Mouse (Mus musculus) spleen, adult 2 months (tissue): Measurements from ENCODE around the gene Ndufa8. TPM values are rescaled to one million over a fixed set of nuclear protein-coding genes. Genes with fewer than 3 reads are reported as not detected.

ENCODE experiments used
- DNase-seq, 2 experiments: peaks; one replicate each; pipeline versions ENCODE4 v3.0.0 to v3.0.0-alpha.2; 2012 to 2021; ENCODE audit warnings: low spot score in 2 of 2, low read depth in 1 of 2
- H3K27ac ChIP-seq: fragments of 200-500 bp; 2 replicates; pipeline ENCODE4 v1.5.1; 2012; ENCODE audit warnings: low read length, inconsistent platforms; ENCODE audit not compliant: insufficient read depth
- H3K27me3 ChIP-seq: fragments of 200-500 bp; 2 replicates; pipeline ENCODE4 v1.6.1; 2012; ENCODE audit warnings: mild to moderate bottlenecking, moderate library complexity, low read length, inconsistent platforms; ENCODE audit not compliant: control insufficient read depth, insufficient read depth
- H3K36me3 ChIP-seq: fragments of 200-500 bp; 2 replicates; pipeline ENCODE4 v1.6.1; 2012; ENCODE audit warnings: mild to moderate bottlenecking, low read length, inconsistent platforms; ENCODE audit not compliant: control insufficient read depth, insufficient read depth
- H3K4me1 ChIP-seq: fragments of 200-500 bp; 2 replicates; pipeline ENCODE4 v1.6.1; 2011; ENCODE audit warnings: inconsistent platforms; ENCODE audit not compliant: control insufficient read depth, insufficient read depth, insufficient read length
- H3K4me3 ChIP-seq: fragments of 200-500 bp; 2 replicates; pipeline ENCODE4 v1.5.1; 2011; ENCODE audit warnings: mild to moderate bottlenecking, inconsistent platforms; ENCODE audit not compliant: insufficient read depth, insufficient read length; ENCODE audit errors: extremely low read depth
- CTCF ChIP-seq: fragments of 200-500 bp; IDR thresholded peaks from 2 replicates; pipeline ENCODE4 v1.5.1; 2011; ENCODE audit warnings: mild to moderate bottlenecking, inconsistent platforms; ENCODE audit not compliant: insufficient read depth, insufficient read length, insufficient replicate concordance; ENCODE audit errors: extremely low read depth
- POLR2A ChIP-seq: fragments of 200-500 bp; IDR thresholded peaks from 2 replicates; pipeline ENCODE4 v1.6.1; 2011; ENCODE audit warnings: low read depth, low read length, inconsistent platforms
- WGBS: fragments of 180-500 bp; shearing (Covaris S2); methylation state at CpG from one replicate; pipeline ENCODE4 v1.1.7; 2018; 5-methylcytosine and 5-hydroxymethylcytosine counted together
- polyA plus RNA-seq: library from polyadenylated mRNA; depleted of rRNA; stranded (reverse); fragments of >200 nt; gene quantifications from 2 replicates; pipeline ENCODE4 v1.2.3, GENCODE M21; 2012

Gene Ndufa8
- polyA plus RNA-seq, 1 experiment: 28.5 TPM

DNA sequence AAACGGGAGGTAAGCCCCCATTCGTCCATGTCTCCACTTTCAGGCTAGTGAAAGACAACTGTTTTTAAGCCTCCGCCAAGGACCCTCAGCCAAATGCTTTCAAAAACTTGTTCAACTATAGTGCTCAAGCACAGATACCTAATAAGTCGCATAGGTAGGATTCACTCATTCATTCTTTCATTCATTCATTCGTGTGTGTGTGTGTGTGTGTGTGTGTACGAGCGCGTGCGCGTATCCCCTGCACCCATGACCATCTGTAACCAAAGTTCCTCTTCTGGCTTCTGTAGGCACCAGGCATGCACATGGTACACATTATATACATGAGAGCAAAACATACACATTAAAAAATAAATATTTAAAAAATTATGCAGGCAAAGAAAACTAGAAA, 355 bp upstream of the Ndufa8 start:
- WGBS: 40% methylated on average over 10 of the region's 10 CpGs

GRCm38 (mm10) chr2:36048164-36048563, 1.0 kb downstream of the Ndufa8 start:
- DNase-seq: no peak
- H3K27me3 ChIP-seq: no peaks in the 10 kb centered on the region
- no peak overlapping the region; the same call in 1 of the 2 replicates for H3K4me3 ChIP-seq

More for the DNA sequence above, 355 bp upstream of the Ndufa8 start:
- Histone ChIP-seq H3K4me3 (peak overlapping the region; percentile 7; the same call in 1 of the 2 replicates), H3K27me3 (no peaks in the 10 kb centered on the region), H3K36me3 (no peaks in the 10 kb centered on the region), H3K4me1 (peaks cover 6% of the 10 kb centered on the region; the same call in 1 of the 2 replicates), H3K27ac (no peak overlapping the region)
- no peak for DNase-seq
- TF ChIP-seq POLR2A: no peak
- TF ChIP-seq CTCF: no peak

GRCm38 (mm10) chr2:36040872-36041271, 8.3 kb downstream of the Ndufa8 start:
- 52% methylated on average over 1 of the region's 1 CpGs for WGBS
- TF ChIP-seq POLR2A: no peak
- TF ChIP-seq CTCF: no peak
- DNase-seq: no peak
- Histone ChIP-seq H3K27me3 (no peaks in the 10 kb centered on the region), H3K27ac (no peak overlapping the region), H3K4me3 (no peak overlapping the region), H3K36me3 (peaks cover 23% of the 10 kb centered on the region), H3K4me1 (no peaks in the 10 kb centered on the region)

More at GRCm38 (mm10) chr2:36048164-36048563, 1.0 kb downstream of the Ndufa8 start:
- 0 out of 2 replicates have a peak, but pooled peaks cover 2% of the 10 kb centered on the region for H3K36me3 ChIP-seq
- peaks cover 6% of the 10 kb centered on the region; the same call in 1 of the 2 replicates for H3K4me1 ChIP-seq
- 49% methylated on average over 8 of the region's 8 CpGs for WGBS
- H3K27ac ChIP-seq: no peak overlapping the region
- TF ChIP-seq CTCF (no peak), POLR2A (no peak)

- Histone ChIP-seq H3K27me3 (no peaks in the 10 kb centered on the region), H3K4me1 (no peaks in the 10 kb centered on the region), H3K36me3 (peaks cover 23% of the 10 kb centered on the region), H3K27ac (no peak overlapping the region), H3K4me3 (no peak overlapping the region)
- WGBS: 89% methylated on average over 7 of the region's 7 CpGs
- TF ChIP-seq CTCF (no peak), POLR2A (no peak)
- DNase-seq: no peak
Measured at GRCm38 (mm10) chr2:36039297-36039985, 9.8 kb downstream of the Ndufa8 start.

DNA sequence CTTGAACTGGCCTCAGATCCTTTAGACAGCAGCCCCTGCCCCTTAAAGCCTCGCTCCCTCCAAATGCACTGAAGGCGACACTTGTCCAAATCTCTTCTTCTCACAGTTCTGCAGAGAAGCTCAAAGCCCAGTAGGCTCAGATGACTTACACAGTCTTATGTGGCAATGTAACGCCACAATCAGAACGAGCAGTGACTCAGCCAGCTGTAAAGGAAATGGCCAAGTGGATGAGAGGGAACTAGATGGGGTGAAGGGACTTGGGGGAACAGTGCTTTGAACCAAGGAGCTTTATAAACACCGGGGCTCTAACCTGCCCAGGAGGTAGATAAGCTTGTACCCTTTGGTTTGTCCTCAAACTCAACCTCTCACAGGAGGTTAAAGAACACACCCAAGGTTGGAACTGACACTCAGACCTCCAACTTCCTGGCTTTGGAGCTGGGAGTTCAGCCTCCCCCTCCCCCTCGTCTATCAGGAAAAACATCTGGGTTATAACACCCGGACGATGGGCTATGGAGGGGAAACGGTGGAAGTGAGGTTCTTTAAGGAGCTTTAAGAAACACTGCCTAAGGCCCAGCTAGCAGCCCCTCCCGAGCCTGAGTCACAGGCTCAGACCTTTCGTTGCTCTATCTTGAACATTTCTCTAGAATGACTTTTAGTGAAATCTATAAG, 13.7 kb downstream of the Ndufa8 start:
- DNase-seq: no peak
- 48% methylated on average over 11 of the region's 11 CpGs for WGBS
- Histone ChIP-seq H3K27ac (no peak overlapping the region), H3K4me3 (no peak overlapping the region), H3K36me3 (peaks cover 21% of the 10 kb centered on the region), H3K4me1 (no peaks in the 10 kb centered on the region), H3K27me3 (no peaks in the 10 kb centered on the region)
- no peak for TF ChIP-seq CTCF
- TF ChIP-seq POLR2A: no peak

GRCm38 (mm10) chr2:36034898-36035297, 14.3 kb downstream of the Ndufa8 start:
- TF ChIP-seq CTCF: no peak
- no peak for TF ChIP-seq POLR2A
- Histone ChIP-seq H3K4me3 (no peak overlapping the region), H3K27ac (no peak overlapping the region), H3K4me1 (no peaks in the 10 kb centered on the region), H3K27me3 (no peaks in the 10 kb centered on the region), H3K36me3 (peaks cover 21% of the 10 kb centered on the region)
- no peak for DNase-seq
- 46% methylated on average over 7 of the region's 7 CpGs for WGBS

- no peaks in the 10 kb centered on the region for H3K27me3 ChIP-seq
- TF ChIP-seq CTCF (no peak), POLR2A (no peak)
- H3K4me3 ChIP-seq: no peak overlapping the region
- no peak for DNase-seq
- no peak overlapping the region for H3K27ac ChIP-seq
- H3K4me1 ChIP-seq: no peaks in the 10 kb centered on the region
- peaks cover 15% of the 10 kb centered on the region for H3K36me3 ChIP-seq
- 91% methylated on average over 7 of the region's 7 CpGs for WGBS
Measured at GRCm38 (mm10) chr2:36033966-36034365, 15.2 kb downstream of the Ndufa8 start.
